Mouse (Mus musculus) midbrain, embryonic 12.5 days (tissue): Measurements from ENCODE around the gene Nxpe4. TPM values are rescaled to one million over a fixed set of nuclear protein-coding genes. Genes with fewer than 3 reads are reported as not detected.
"Not testable (repeated sequence)": the region's sequence is repeated elsewhere in the genome, so short reads cannot be mapped to it uniquely, and the experiment has no call there.

Source experiments
- ATAC-seq: fragments of 200-750 bp; cut with Nextera tagmentation; 2 replicates; pipeline ENCODE4 v1.8.0; 2017; ENCODE audit warnings: low read depth, moderate TSS enrichment, moderate library complexity; ENCODE audit not compliant: low FRiP score
- H3K27ac ChIP-seq: fragments of 300-500 bp; sonication (generic); replicated peaks from 2 replicates; pipeline ENCODE4 v1.5.1; 2016; ENCODE audit warnings: mild to moderate bottlenecking
- H3K27me3 ChIP-seq: fragments of 300-500 bp; sonication (generic); 2 replicates; pipeline ENCODE4 v1.6.1; 2016; ENCODE audit warnings: mild to moderate bottlenecking
- H3K36me3 ChIP-seq: fragments of 300-500 bp; sonication (generic); 2 replicates; pipeline ENCODE4 v1.6.1; 2016
- H3K4me1 ChIP-seq: fragments of 300-500 bp; sonication (generic); 2 replicates; pipeline ENCODE4 v1.6.1; 2016
- H3K4me2 ChIP-seq: fragments of 300-500 bp; sonication (generic); replicated peaks from 2 replicates; pipeline ENCODE4 v1.6.1; 2016; ENCODE audit warnings: mild to moderate bottlenecking, moderate library complexity
- H3K4me3 ChIP-seq: fragments of 300-500 bp; sonication (generic); 2 replicates; pipeline ENCODE4 v1.5.1; 2016; ENCODE audit warnings: mild to moderate bottlenecking
- H3K9ac ChIP-seq: fragments of 300-500 bp; sonication (generic); replicated peaks from 2 replicates; pipeline ENCODE4 v1.6.1; 2016; ENCODE audit warnings: mild to moderate bottlenecking, moderate library complexity
- H3K9me3 ChIP-seq: fragments of 300-500 bp; sonication (generic); 2 replicates; pipeline ENCODE4 v1.6.1; 2016; ENCODE audit warnings: mild to moderate bottlenecking
- WGBS: fragments of 180-500 bp; shearing (Covaris S2); methylation state at CpG from one replicate; pipeline ENCODE4 v1.1.7; 2016; 5-methylcytosine and 5-hydroxymethylcytosine counted together
- polyA plus RNA-seq: library from polyadenylated mRNA; unstranded; fragments of >200 nt; fragmentation: Nextera tagmentation; extraction: Ambion mirVana; gene quantifications from 2 replicates; pipeline ENCODE4 v1.2.1, GENCODE M21; 2016

Nxpe4 gene
- polyA plus RNA-seq, 1 experiment from 2014 or later, result 7.8 TPM

DNA sequence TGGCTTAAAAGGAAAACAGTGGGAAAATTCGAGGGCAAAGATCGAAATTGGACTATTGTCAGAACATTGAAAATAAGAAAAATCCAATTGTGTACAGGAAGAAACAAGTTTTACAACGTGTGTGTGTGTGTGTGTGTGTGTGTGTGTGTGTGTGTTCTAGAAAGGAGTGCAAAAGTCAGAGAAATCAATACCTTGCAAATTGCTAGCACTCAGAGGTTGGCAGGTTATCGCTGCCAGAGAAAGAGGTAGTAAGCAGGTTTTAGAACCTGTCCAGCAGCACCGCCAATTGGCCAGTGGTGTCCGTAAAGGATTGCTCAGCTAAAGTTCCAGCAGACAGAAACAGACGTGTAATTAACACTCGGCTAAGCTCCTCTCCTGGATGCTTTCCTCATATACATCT, 122.4 kb downstream of the Nxpe4 start:
- no peaks in the 10 kb centered on the region for H3K36me3 ChIP-seq
- H3K9me3 ChIP-seq, result no peaks in the 10 kb centered on the region
- no peak overlapping the region for H3K4me2 ChIP-seq
- no peak overlapping the region for H3K4me3 ChIP-seq
- 87% methylated on average over 8 of the region's 8 CpGs for WGBS
- no peak overlapping the region for H3K9ac ChIP-seq
- no peak for ATAC-seq
- H3K27ac ChIP-seq, result no peak overlapping the region
- no peaks in the 10 kb centered on the region for H3K27me3 ChIP-seq
- H3K4me1 ChIP-seq, result no peaks in the 10 kb centered on the region

DNA sequence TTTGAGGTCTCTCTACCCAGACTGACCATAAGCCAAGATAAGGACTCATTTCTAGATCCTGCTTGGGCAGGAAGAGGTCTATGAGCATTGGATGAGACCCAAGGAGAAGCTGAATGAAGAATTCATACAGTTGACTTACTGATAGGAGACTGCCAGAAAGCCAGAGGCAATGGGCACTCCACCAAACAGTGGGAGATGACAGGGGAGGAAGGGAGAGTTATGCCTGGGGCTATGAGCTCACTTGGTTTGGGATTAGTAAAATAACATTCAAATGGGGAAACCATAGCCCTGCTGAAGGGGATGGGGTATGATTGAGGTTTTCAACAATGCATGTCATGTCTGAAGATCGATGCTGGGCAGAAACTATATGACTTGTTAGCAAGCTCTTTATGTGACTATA, 128.5 kb downstream of the Nxpe4 start:
- no peaks in the 10 kb centered on the region for H3K27me3 ChIP-seq
- no peak for ATAC-seq
- H3K4me3 ChIP-seq, result no peak overlapping the region
- no peak overlapping the region for H3K27ac ChIP-seq
- no peak overlapping the region for H3K4me2 ChIP-seq
- H3K9ac ChIP-seq, result no peak overlapping the region
- 94% methylated on average over 1 of the region's 1 CpGs for WGBS
- no peaks in the 10 kb centered on the region for H3K4me1 ChIP-seq
- no peaks in the 10 kb centered on the region for H3K36me3 ChIP-seq
- H3K9me3 ChIP-seq, result no peaks in the 10 kb centered on the region

DNA sequence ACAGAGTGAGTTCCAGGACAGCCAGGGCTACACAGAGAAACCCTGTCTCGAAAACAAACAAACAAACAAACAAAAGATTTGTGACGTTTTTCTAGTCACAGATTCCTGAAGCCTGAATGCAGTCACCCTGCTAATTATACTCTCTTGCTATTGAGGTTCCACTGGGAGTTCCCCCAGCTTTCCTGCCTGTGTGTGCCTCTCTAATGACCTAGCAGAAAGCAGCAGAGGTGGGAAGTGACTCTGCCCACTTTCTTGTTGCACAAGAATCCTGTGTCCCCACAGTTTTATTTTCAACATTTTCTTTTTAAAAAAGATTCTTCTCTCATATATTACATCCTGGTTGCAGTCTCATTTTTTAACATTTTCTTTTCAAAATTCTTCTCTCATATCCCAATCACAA, 132.9 kb downstream of the Nxpe4 start:
- no peak for ATAC-seq
- Histone ChIP-seq H3K36me3 (no peaks in the 10 kb centered on the region), H3K27ac (no peak overlapping the region), H3K9ac (no peak overlapping the region), H3K9me3 (no peaks in the 10 kb centered on the region), H3K4me3 (no peak overlapping the region), H3K27me3 (no peaks in the 10 kb centered on the region), H3K4me1 (no peaks in the 10 kb centered on the region), H3K4me2 (no peak overlapping the region)
- 74% methylated on average over 2 of the region's 2 CpGs for WGBS

DNA sequence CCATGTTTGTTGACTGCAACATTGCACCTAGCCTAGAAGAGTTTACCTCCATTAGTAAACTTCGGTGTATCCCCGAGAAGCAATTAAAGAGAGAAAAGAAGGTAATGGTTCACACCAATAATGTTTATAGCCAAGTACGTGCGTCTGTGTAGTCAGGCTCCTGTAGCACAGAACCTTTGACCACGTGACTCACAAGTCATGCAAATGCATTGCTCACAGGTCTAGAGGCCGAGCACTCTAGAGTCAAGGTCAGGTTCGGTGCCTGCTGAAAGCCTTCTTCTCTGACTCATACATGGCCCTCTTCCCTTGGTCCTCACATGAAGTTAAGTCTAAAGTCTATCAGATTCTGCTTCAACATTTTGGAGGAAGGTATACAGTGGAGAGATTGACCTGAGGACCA, 137.2 kb downstream of the Nxpe4 start:
- Histone ChIP-seq H3K4me1 (0 out of 2 replicates have a peak, but pooled peaks cover 2% of the 10 kb centered on the region), H3K4me2 (no peak overlapping the region), H3K27me3 (no peaks in the 10 kb centered on the region), H3K36me3 (no peaks in the 10 kb centered on the region), H3K9me3 (no peaks in the 10 kb centered on the region), H3K27ac (no peak overlapping the region), H3K9ac (no peak overlapping the region), H3K4me3 (no peak overlapping the region)
- ATAC-seq, result no peak
- WGBS, result 91% methylated on average over 7 of the region's 7 CpGs

DNA sequence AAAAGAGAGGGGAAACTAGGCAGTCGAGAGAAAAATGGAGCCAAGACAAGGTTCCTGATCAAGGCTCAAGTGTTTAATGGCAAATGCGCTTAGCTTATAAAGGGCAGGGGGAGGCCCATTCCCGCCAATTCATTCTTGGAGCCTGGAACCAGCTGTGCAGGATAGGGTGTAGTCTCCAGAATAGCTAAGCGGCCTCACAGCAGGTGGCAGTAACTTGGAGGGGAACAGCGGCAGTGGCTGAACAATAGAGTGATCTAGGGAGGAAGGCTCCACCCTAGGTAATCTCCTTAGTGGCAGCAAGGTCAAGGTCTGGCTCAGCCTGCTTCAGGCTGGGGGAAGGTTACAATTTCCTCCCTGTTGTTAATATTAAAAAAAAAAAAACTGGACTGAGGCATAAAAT, 141.7 kb downstream of the Nxpe4 start:
- H3K4me1 ChIP-seq, ATAC-seq, H3K27ac ChIP-seq, H3K36me3 ChIP-seq, H3K27me3 ChIP-seq, H3K4me2 ChIP-seq, H3K9ac ChIP-seq, H3K4me3 ChIP-seq, H3K9me3 ChIP-seq: not testable (repeated sequence)
- 13% methylated on average over 5 of the region's 5 CpGs for WGBS

DNA sequence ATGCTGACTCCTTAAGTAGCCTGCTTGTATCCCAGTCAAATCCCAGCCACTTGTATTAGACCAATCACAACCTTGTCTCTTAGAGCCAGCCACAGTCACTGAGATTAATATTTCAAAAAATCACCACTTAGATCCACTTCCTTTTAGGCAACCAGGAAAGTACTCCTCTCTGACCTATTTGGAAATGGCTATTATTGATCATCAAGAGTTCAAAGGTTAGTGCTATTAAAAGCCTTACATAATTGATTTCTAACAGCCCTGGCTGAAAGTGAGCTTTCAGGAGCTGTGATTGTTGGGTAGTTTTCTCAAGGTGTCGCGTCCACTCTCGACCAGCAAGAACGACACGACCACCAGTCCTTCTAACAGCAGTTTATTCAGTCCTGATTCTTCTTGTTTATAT, 149.4 kb downstream of the Nxpe4 start:
- WGBS, result 86% methylated on average over 5 of the region's 5 CpGs
- H3K4me3 ChIP-seq, result no peak overlapping the region
- H3K9ac ChIP-seq, result no peak overlapping the region
- no peak overlapping the region for H3K27ac ChIP-seq
- no peak overlapping the region for H3K4me2 ChIP-seq
- no peaks in the 10 kb centered on the region for H3K36me3 ChIP-seq
- no peaks in the 10 kb centered on the region for H3K27me3 ChIP-seq
- H3K9me3 ChIP-seq, result no peaks in the 10 kb centered on the region
- peaks cover 5% of the 10 kb centered on the region for H3K4me1 ChIP-seq
- no peak for ATAC-seq

DNA sequence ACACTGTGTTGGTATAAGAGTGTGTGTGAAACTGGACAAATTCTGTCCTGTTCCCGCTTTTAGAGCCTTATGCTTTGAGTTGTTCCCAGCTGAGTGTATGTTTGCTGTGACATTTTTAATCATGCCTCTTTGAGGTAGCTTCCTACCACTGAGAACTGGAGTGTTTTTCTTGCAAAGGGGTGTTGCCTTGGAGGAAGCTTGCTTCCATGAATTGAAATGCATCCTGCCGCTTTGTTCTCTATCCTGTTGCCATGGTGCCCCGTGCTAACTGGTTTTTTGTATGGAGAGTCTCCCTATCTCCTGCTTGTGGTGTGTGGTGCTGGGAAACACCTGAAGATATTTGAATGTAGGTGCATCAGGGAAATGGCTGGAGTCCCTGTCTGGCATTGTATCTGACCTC, 152.4 kb downstream of the Nxpe4 start:
- Histone ChIP-seq H3K4me2 (no peak overlapping the region), H3K27me3 (no peaks in the 10 kb centered on the region), H3K36me3 (no peaks in the 10 kb centered on the region), H3K4me1 (peaks cover 5% of the 10 kb centered on the region), H3K9me3 (no peaks in the 10 kb centered on the region), H3K27ac (peak overlapping the region; percentile 35), H3K9ac (no peak overlapping the region), H3K4me3 (no peak overlapping the region)
- 14% methylated on average over 3 of the region's 3 CpGs for WGBS
- no peak for ATAC-seq

DNA sequence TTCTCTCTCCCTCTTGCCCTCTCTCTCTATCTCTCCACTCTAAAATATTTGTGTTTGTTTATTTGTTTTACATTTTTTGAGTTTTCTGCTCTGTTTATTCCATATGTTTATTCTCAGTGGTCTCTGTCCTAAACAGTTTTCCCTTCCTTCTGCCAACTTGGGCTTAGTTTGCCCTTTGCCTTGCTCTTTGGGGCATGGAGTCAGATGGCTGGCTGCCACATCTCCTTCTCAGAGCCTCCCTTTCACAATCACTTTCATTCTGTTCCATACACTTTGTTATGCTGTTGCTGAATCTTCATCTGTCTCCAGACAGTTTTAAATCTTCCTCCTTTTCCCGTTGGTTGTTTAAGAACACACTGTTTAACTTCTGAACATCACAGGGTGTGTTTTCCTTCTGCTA, 154.0 kb downstream of the Nxpe4 start:
- ATAC-seq, result no peak
- no peak overlapping the region for H3K27ac ChIP-seq
- H3K27me3 ChIP-seq, result no peaks in the 10 kb centered on the region
- no peak overlapping the region for H3K4me3 ChIP-seq
- WGBS, result 92% methylated on average over 1 of the region's 1 CpGs
- H3K4me2 ChIP-seq, result no peak overlapping the region
- no peaks in the 10 kb centered on the region for H3K9me3 ChIP-seq
- no peaks in the 10 kb centered on the region for H3K36me3 ChIP-seq
- H3K4me1 ChIP-seq, result peaks cover 5% of the 10 kb centered on the region
- no peak overlapping the region for H3K9ac ChIP-seq

DNA sequence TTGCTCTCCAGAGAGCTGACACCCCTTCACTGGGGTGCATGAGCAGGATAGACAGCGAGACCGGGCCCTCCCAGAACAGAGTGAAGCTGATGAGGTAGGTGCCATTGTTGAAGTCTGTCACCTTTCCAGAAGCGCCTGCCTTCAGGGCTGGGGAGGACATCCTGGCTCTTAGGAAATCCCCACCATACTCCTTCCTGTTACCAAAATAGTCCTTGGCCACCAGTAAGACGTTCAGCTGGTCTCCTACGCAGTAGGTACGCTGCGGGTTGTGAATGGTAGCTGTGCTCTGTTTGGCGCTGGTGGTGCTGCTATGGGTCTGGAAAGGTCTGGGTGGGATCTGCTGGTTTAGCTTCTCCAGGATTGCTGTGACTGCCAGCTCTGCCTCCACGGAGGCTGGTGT, 164.5 kb downstream of the Nxpe4 start:
- WGBS, result 92% methylated on average over 9 of the region's 9 CpGs
- no peak for ATAC-seq
- Histone ChIP-seq H3K27me3 (no peaks in the 10 kb centered on the region), H3K4me2 (no peak overlapping the region), H3K27ac (no peak overlapping the region), H3K9ac (no peak overlapping the region), H3K9me3 (no peaks in the 10 kb centered on the region), H3K36me3 (no peaks in the 10 kb centered on the region), H3K4me3 (no peak overlapping the region), H3K4me1 (no peaks in the 10 kb centered on the region; the same call in 1 of the 2 replicates)

DNA sequence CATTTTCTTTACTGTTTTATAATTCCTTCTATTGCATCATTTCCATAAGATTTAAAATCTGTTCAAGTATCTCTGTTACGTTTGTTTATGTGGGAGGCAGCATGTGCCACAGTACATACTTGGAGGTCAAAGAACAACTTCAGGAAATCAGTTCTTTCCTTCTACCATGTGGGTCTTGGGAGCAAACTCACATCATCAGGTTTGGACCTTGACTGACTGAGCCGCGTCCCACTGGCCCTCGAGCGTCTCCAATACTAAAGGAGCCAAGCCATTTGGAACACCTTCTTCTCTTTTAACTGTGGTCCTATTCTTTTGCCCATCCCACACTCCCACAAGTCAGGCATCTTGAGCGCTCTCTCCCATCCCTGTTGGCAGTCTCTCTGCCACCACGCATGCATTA, 167.8 kb downstream of the Nxpe4 start:
- H3K4me1 ChIP-seq, result no peaks in the 10 kb centered on the region
- no peak for ATAC-seq
- H3K36me3 ChIP-seq, result no peaks in the 10 kb centered on the region
- H3K4me2 ChIP-seq, result no peak overlapping the region
- 94% methylated on average over 7 of the region's 7 CpGs for WGBS
- no peak overlapping the region for H3K9ac ChIP-seq
- H3K9me3 ChIP-seq, result no peaks in the 10 kb centered on the region
- no peak overlapping the region for H3K27ac ChIP-seq
- H3K4me3 ChIP-seq, result no peak overlapping the region
- no peaks in the 10 kb centered on the region for H3K27me3 ChIP-seq

DNA sequence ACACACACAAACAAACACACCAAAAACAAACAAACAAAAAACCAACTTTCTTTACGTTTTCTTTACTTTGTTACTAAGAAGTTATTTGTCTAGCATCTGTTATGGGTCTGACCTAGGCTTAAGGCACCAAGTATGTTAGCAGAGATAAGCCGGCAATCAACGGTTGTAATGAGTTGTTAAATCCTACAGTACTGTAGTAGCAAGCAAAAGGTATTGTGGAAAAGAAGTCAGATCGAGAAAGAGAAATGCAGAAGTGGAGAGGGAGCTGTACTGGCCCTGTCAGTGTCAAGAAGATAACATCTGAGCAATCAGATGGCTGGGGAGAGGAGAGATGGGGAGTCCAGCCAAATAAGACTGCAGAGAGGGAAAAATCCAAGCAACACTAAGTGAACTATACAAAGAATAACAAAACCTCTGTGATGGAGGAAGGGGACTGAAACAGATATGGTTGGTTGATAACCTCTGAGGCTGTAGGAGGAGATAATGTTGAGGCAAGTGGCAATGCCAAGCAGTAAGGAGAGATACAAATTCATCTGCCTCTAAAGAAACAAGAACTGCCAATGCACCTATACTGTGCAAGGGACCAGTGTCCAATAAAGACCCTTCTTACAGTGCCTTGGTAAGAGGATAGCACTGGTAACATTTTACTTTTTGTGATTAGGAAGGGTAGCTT, 177.1 kb downstream of the Nxpe4 start:
- Histone ChIP-seq H3K27me3 (no peaks in the 10 kb centered on the region), H3K4me2 (no peak overlapping the region), H3K9ac (no peak overlapping the region), H3K27ac (no peak overlapping the region), H3K4me3 (no peak overlapping the region), H3K4me1 (0 out of 2 replicates have a peak, but pooled peaks cover 4% of the 10 kb centered on the region), H3K36me3 (no peaks in the 10 kb centered on the region), H3K9me3 (no peaks in the 10 kb centered on the region)
- no peak for ATAC-seq
- 83% methylated on average over 4 of the region's 4 CpGs for WGBS

DNA sequence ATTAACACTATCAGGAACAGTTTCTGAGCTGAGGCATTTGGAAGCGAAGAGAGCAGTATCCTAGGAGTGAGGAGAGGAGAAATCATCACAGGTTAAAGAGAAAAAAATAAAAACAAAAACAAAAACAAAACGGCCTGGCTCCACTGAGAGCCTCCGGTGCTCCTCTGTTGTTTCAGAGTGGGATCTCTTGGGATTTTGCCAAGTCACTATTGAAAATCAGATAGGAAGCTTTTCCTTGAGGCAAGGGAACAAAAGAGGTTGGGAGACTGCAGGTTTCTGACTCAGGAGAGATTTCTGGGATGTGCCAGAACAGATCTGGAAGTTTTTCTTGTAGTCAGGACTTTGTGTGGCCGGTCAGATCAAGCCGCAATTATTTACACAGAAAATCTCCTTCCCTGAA, 177.7 kb downstream of the Nxpe4 start:
- Histone ChIP-seq H3K9ac (no peak overlapping the region), H3K4me2 (no peak overlapping the region), H3K27ac (no peak overlapping the region), H3K36me3 (no peaks in the 10 kb centered on the region), H3K4me3 (no peak overlapping the region), H3K27me3 (no peaks in the 10 kb centered on the region), H3K4me1 (0 out of 2 replicates have a peak, but pooled peaks cover 4% of the 10 kb centered on the region), H3K9me3 (no peaks in the 10 kb centered on the region)
- no peak for ATAC-seq
- WGBS, result 59% methylated on average over 5 of the region's 5 CpGs
